Mouse (Mus musculus) lung, postnatal 0 days (tissue): Measurements from ENCODE around the gene Vezt. TPM values are rescaled to one million over a fixed set of nuclear protein-coding genes. Genes with fewer than 3 reads are reported as not detected.

Experiments used
- ATAC-seq: fragments of 200-750 bp; cut with Nextera tagmentation; 2 replicates; pipeline ENCODE4 v1.8.0; 2017; ENCODE audit warnings: moderate library complexity
- DNase-seq: peaks from one replicate; pipeline ENCODE4 v3.0.0-alpha.2; 2016; ENCODE audit warnings: low spot score
- H3K27ac ChIP-seq: fragments of 300-500 bp; sonication (generic); 2 replicates; pipeline ENCODE4 v1.5.1; 2014; ENCODE audit warnings: antibody characterized with exemption, mild to moderate bottlenecking, low read length, mixed read lengths
- H3K27me3 ChIP-seq: fragments of 300-500 bp; sonication (generic); replicated peaks from 2 replicates; pipeline ENCODE4 v1.6.1; 2014; ENCODE audit warnings: low read length, mixed read lengths; ENCODE audit not compliant: insufficient read depth
- H3K36me3 ChIP-seq: fragments of 300-500 bp; sonication (generic); 2 replicates; pipeline ENCODE4 v1.6.1; 2014; ENCODE audit warnings: low read length, mixed read lengths; ENCODE audit not compliant: insufficient read depth
- H3K4me1 ChIP-seq: fragments of 300-500 bp; sonication (generic); 2 replicates; pipeline ENCODE4 v1.6.1; 2014; ENCODE audit warnings: antibody characterized with exemption, low read depth, low read length, mixed read lengths; ENCODE audit not compliant: insufficient read depth
- H3K4me2 ChIP-seq: fragments of 300-500 bp; sonication (generic); replicated peaks from 2 replicates; pipeline ENCODE4 v1.6.1; 2014; ENCODE audit warnings: low read depth, mild to moderate bottlenecking, low read length, moderate library complexity, mixed read lengths
- H3K4me3 ChIP-seq: fragments of 300-500 bp; sonication (generic); 2 replicates; pipeline ENCODE4 v1.5.1; 2014; ENCODE audit warnings: low read depth, low read length
- H3K9ac ChIP-seq: fragments of 300-500 bp; sonication (generic); replicated peaks from 2 replicates; pipeline ENCODE4 v1.6.1; 2014; ENCODE audit warnings: low read depth, mild to moderate bottlenecking
- H3K9me3 ChIP-seq: fragments of 300-500 bp; sonication (generic); 2 replicates; pipeline ENCODE4 v1.6.1; 2016; ENCODE audit warnings: low read length, mixed read lengths
- CTCF ChIP-seq: IDR thresholded peaks from 2 replicates; pipeline ENCODE4 v1.5.1; 2016; ENCODE audit warnings: antibody characterized with exemption, mild to moderate bottlenecking
- EP300 ChIP-seq: IDR thresholded peaks from 2 replicates; pipeline ENCODE4 v1.6.1; 2016; ENCODE audit warnings: antibody characterized with exemption, mild to moderate bottlenecking, control low read depth
- WGBS: fragments of 180-500 bp; shearing (Covaris S2); extraction: QIAGEN DNeasy Blood & Tissue Kit; methylation state at CpG from one replicate; pipeline ENCODE4 v1.1.7; 2014; 5-methylcytosine and 5-hydroxymethylcytosine counted together
- polyA plus RNA-seq: library from polyadenylated mRNA; unstranded; fragments of >200 nt; fragmentation: Nextera tagmentation; extraction: Ambion mirVana; gene quantifications from 2 replicates; pipeline ENCODE4 v1.2.1, GENCODE M21; 2015

Vezt gene
- polyA plus RNA-seq, 1 experiment from 2014 or later = 14.3 TPM

GRCm38 (mm10) chr10:94000223-94000622 lies 35.4 kb downstream of the Vezt start:
- TF ChIP-seq EP300 (peak; percentile 30; the same call in 1 of the 2 replicates), CTCF (no peak)
- H3K9ac ChIP-seq = no peak overlapping the region
- peak; percentile 72 for ATAC-seq
- no peak overlapping the region for H3K4me2 ChIP-seq
- no peaks in the 10 kb centered on the region for H3K27me3 ChIP-seq
- no peaks in the 10 kb centered on the region for H3K4me1 ChIP-seq
- H3K27ac ChIP-seq = no peak overlapping the region
- H3K4me3 ChIP-seq = no peak overlapping the region
- H3K9me3 ChIP-seq = no peaks in the 10 kb centered on the region
- WGBS = 63% methylated on average over 10 of the region's 10 CpGs
- DNase-seq = peak; percentile 33
- H3K36me3 ChIP-seq = peaks cover 12% of the 10 kb centered on the region; the same call in 1 of the 2 replicates

GRCm38 (mm10) chr10:93999357-93999756 lies 36.3 kb downstream of the Vezt start:
- H3K4me2 ChIP-seq = no peak overlapping the region
- no peaks in the 10 kb centered on the region for H3K9me3 ChIP-seq
- no peaks in the 10 kb centered on the region for H3K4me1 ChIP-seq
- DNase-seq = peak; percentile 25
- no peak for ATAC-seq
- no peaks in the 10 kb centered on the region for H3K27me3 ChIP-seq
- TF ChIP-seq CTCF (no peak), EP300 (no peak)
- no peak overlapping the region for H3K27ac ChIP-seq
- WGBS = 52% methylated on average over 1 of the region's 1 CpGs
- H3K9ac ChIP-seq = no peak overlapping the region
- H3K36me3 ChIP-seq = peaks cover 14% of the 10 kb centered on the region; the same call in 1 of the 2 replicates
- H3K4me3 ChIP-seq = no peak overlapping the region

GRCm38 (mm10) chr10:93995100-93995499 lies 40.5 kb downstream of the Vezt start:
- no peak overlapping the region for H3K4me2 ChIP-seq
- H3K4me3 ChIP-seq = no peak overlapping the region
- TF ChIP-seq CTCF (no peak), EP300 (no peak)
- ATAC-seq (no peak), DNase-seq (no peak)
- no peaks in the 10 kb centered on the region for H3K9me3 ChIP-seq
- H3K36me3 ChIP-seq = peaks cover 12% of the 10 kb centered on the region; the same call in 1 of the 2 replicates
- H3K27ac ChIP-seq = no peak overlapping the region
- no peak overlapping the region for H3K9ac ChIP-seq
- no peaks in the 10 kb centered on the region for H3K4me1 ChIP-seq
- no peaks in the 10 kb centered on the region for H3K27me3 ChIP-seq
- WGBS = 96% methylated on average over 1 of the region's 1 CpGs

- WGBS = 85% methylated on average over 10 of the region's 10 CpGs
- Histone ChIP-seq H3K9me3 (no peaks in the 10 kb centered on the region), H3K4me2 (no peak overlapping the region), H3K27me3 (no peaks in the 10 kb centered on the region), H3K4me3 (no peak overlapping the region), H3K36me3 (peaks cover 11% of the 10 kb centered on the region; the same call in 1 of the 2 replicates), H3K4me1 (no peaks in the 10 kb centered on the region), H3K9ac (no peak overlapping the region), H3K27ac (no peak overlapping the region)
- TF ChIP-seq CTCF = no peak
- no peak for TF ChIP-seq EP300
- DNase-seq (no peak), ATAC-seq (no peak)
Observed at GRCm38 (mm10) chr10:93994136-93994535, 41.5 kb downstream of the Vezt start.

- Histone ChIP-seq H3K9me3 (no peaks in the 10 kb centered on the region), H3K27ac (no peak overlapping the region), H3K27me3 (no peaks in the 10 kb centered on the region), H3K4me1 (no peaks in the 10 kb centered on the region), H3K36me3 (peaks cover 22% of the 10 kb centered on the region), H3K9ac (no peak overlapping the region), H3K4me3 (no peak overlapping the region), H3K4me2 (no peak overlapping the region)
- ATAC-seq (no peak), DNase-seq (no peak)
- TF ChIP-seq CTCF (no peak), EP300 (no peak)
Observed at GRCm38 (mm10) chr10:93985357-93985756, 50.3 kb downstream of the Vezt start.

GRCm38 (mm10) chr10:93969306-93969705 lies 66.3 kb downstream of the Vezt start:
- no peaks in the 10 kb centered on the region for H3K27me3 ChIP-seq
- no peaks in the 10 kb centered on the region for H3K4me1 ChIP-seq
- H3K9ac ChIP-seq = no peak overlapping the region
- H3K9me3 ChIP-seq = no peaks in the 10 kb centered on the region
- ATAC-seq (no peak), DNase-seq (no peak)
- H3K4me2 ChIP-seq = no peak overlapping the region
- TF ChIP-seq CTCF (no peak), EP300 (no peak)
- H3K4me3 ChIP-seq = no peak overlapping the region
- no peak overlapping the region for H3K27ac ChIP-seq
- H3K36me3 ChIP-seq = peaks cover 10% of the 10 kb centered on the region
- WGBS = 74% methylated on average over 10 of the region's 10 CpGs

GRCm38 (mm10) chr10:93967486-93967885 lies 68.1 kb downstream of the Vezt start:
- no peak overlapping the region for H3K9ac ChIP-seq
- no peak for DNase-seq
- no peak overlapping the region for H3K4me2 ChIP-seq
- H3K4me3 ChIP-seq = no peak overlapping the region
- no peaks in the 10 kb centered on the region for H3K4me1 ChIP-seq
- H3K27ac ChIP-seq = no peak overlapping the region
- no peaks in the 10 kb centered on the region for H3K9me3 ChIP-seq
- H3K36me3 ChIP-seq = 0 out of 2 replicates have a peak, but pooled peaks cover 5% of the 10 kb centered on the region
- H3K27me3 ChIP-seq = no peaks in the 10 kb centered on the region
- no peak for ATAC-seq
- TF ChIP-seq EP300 (no peak), CTCF (peak; percentile 40; the same call in 1 of the 2 replicates)
